Mouse (Mus musculus): ENCODE data around the gene Mctp1. TPM values are rescaled to one million over a fixed set of nuclear protein-coding genes. Genes with fewer than 3 reads are reported as not detected.
"Not testable (repeated sequence)": the region's sequence is repeated elsewhere in the genome, so short reads cannot be mapped to it uniquely, and the experiment has no call there.

The Mctp1 gene
- total RNA-seq, 2 experiments from 2014 or later: 1.4 to 1.7 TPM

DNA sequence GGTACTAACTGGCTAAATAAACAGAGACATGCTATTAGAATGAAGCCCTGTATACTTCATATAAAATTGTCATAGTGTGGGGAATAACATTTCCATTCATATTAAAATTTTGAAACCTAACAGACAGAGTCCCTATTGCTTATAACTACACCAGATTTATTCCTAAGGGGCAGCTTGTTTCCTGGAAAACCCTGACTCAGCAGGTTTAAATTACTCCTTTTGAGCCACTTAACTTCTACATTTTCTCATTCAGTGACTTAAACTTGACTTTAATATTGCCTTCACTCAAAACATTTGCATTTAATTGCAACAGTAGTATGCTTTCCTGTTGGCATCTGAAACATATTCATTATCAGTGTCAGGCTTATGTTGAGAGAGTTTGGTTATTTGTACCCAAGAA, 583.3 kb downstream of the Mctp1 start:
- no peak for DNase-seq

DNA sequence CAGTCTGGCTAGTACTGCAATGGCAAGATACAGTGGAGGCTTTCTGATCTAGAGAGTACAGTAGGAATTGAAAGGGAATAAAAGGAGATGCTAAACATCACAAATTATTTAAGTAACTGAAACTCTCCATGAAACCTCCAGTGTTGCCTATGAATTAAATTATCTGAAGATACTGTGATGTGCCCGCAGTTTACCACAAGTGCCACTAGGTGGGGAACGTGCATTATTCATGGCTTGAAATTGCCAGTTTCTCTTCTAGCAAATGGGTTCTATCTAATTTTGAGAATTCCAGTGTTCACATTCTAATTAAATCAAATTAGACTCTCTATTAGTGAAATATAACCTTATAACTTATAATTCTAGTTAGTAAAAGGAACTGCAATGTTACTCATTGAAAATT, 585.1 kb downstream of the Mctp1 start:
- peak; percentile 7 to 34 for DNase-seq

DNA sequence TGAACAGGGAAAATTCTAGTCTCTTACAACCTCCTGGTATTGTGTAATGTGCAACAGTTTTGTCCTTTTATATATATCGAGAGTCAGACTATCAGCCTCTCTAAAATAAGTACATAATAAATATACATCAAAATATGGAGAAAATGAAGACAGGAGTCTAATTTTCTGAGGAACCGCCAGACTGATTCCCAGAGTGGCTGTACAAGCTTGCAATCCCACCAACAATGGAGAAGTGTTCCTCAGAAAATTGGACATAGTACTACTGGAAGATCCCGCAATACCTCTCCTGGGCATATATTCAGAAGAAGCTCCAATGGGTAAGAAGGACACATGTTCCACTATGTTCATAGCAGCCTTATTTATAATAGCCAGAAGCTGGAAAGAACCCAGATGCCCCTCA, 586.7 kb downstream of the Mctp1 start:
- DNase-seq: not testable (repeated sequence)

DNA sequence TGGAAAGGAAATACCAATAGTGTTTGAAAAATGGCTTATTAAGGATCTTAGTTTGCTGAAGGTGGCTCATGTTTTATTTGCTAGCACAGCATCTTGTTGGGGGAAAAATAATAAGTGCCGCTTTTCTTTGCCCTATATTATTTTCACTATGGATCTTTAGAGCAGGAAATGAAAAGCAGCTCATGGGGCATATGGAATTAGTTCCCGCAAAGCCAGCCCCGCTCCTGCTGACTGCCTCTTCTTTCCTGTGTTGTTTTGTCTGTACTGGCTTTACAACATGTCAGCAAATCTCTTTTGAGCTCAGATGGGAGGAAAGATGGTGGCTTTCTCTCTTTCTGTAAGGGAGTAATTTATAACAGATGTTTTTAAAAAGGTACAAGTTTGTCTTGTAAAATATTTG, 618.3 kb downstream of the Mctp1 start:
- no peak for DNase-seq

DNA sequence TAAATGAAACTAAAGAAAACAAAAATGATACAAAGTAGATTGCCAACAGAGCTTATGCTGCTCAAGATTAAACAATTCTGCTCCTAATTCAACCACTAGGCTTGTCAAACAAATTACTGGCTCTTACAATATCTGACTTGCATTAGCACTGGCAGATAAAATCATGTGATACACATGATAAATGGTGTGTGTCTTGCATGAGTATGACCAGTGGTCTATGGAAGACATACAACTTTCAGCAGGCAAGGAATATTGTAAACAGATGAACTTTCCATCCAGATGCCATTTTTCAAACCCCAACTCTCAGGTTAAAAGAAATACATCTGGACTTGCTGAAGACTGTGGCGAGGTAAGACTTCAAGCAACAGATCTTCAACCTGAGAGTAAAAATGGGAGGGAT, 619.3 kb downstream of the Mctp1 start:
- DNase-seq: no peak

DNA sequence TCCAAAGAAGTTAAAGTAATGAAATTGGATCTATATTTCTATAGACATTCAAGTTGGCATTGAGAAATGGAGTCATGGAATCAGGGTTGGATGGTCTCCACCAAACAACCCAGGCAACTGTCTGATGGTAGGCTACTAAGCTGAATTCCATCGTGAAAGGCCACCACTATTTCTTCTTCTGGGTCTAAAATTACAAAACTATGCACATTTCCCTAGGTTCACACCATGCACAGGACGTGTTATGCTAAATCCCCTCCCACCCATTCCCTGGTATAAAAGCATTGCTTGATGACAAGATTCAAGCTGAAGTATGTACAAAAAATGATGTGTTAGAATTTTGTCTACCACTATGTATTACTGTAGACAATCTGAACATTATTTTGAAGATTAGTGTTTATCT, 634.5 kb downstream of the Mctp1 start:
- no peak for DNase-seq

DNA sequence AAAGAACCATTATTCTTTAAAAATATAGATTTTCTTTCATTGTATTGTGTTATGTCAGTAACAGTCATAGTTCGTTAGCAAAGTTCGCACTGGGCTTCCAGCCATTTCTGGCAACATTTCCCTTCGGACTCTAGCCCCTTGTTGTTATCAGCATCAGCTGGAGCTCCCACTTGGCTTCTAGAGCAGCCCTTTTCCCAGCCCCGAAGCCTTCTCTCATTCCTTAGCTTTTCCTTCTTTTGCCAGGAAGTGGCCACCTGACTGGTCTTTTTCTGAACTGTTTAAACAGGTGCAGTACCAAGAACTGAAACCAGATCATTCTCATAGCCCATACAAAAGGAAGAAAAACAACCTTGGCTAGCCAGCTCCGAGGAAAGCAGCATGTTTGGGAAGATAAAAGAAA, 645.3 kb downstream of the Mctp1 start:
- DNase-seq: no peak

DNA sequence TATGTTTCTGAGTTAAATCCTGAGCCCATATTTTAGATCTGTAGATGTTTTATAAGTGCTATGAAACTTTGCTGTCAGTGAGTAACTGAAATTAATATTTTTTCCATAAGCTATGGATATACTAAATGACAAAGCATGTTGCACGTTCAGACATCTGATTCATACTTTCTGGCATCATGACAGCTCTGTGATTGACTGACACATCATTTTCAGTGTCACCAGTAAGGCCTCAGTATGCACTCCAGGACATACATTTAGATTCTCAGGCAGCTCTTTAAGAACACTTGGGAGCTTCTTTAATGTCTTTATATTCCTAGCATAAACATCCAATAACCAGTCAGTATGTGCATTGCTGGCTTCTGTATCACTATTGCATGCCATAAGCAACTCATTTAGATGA, 659.0 kb downstream of the Mctp1 start:
- no peak for DNase-seq

DNA sequence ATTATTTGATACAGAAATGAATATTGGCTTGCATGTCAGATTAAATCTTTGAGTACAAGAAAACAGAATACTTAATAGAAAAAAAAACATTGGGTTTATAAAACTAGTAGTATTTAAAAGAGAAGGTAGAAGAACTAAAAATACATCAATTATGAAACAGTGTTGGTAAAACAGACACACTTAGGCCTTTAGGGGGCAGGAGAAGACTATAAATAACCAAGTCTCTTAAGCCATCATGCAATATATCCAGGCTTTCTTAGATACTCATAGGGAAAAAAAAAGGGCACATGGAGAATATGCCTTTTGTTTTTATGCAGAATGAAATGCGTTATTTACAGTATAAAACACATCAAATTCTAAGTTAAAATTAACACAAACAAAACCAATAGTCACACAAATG, 661.0 kb downstream of the Mctp1 start:
- DNase-seq: no peak

DNA sequence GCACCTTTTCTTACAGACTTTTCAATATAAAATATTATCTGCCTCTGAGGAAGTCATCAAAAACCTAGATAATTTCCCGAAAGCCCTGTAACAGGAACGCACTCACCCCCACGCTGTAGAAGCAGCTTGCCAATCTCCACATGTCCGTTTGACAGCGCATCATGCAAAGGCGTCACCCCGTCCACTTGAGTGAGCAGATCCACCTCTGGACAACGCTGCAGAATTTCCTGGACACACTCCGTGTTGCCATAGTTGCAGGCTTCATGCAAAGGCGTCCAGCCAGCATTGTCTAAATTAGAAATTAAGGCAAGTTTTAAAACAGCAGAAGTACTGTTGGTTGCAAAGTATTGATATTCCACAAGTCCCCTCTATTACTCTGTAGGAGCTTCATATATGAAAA, 662.1 kb downstream of the Mctp1 start:
- no peak for DNase-seq

DNA sequence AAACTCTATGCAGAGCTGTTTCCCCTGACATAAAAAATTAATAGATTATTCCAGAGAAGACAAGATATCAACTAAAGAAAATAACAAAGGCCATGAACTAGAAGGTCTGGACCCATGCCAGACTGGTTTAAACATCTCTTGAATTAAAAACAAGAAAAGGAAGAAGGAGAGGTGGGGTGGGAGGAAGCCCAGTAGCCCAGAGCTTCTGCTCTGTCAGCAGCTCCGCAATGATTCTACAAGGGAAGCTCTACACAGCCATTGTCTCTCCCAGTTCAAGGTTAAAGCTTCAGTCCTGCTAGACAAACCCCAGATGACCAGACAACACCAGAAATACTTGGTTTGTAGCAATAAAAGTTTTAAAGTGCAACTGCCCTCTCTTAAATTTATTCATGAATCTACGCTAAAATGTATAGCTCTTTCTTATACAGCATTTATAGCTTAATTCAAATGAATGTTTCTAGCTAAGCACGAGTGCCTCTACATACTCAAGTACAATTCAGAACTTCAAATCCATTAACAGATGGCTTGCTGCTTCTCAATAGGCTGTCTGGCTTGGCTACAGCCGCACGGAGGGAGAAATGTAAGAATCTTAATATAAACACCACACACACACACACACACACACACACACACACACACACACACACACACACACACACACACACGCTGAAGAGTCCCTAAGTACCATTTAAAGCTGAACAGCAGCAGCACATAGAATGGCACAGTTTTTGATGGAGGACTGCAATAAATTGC, 663.0 kb downstream of the Mctp1 start:
- DNase-seq: peak in 1 of 2 experiments; percentile 22

DNA sequence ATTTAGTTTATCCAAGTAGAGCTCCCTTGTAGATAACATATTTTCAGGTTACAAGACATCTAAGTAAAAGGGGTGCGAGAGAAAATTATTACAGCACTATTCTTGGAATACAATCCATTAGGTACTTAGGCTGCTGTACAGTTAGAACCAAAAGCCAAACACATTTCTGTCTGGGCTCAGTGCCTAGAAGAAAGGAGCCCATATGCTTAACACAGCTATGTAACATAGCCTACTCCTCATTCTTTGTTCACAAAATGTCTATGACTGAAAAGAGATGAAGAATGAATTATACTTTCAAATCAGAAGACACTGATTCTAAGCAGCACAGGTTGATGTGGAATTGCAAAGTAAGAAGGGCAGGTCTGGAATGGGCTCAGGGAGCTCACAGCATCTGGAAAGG, 664.1 kb downstream of the Mctp1 start:
- no peak for DNase-seq

DNA sequence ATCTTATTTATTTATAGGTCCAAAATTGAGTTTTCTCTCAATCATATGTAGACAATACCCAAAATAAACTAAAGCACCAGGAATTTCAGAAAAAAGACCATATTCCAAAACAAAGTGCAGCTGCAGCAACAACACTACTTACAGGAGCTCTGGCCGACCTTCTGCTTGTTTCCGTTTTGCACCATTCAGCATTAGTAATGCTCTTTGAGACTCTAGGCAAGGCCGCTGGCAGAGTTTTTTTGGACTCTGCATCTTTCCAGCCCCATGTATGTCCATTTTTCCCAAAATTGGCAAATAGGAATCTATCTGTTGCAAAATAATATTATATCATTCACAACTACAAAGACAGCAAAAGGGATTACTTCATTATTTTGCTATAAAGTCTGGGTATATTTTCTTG, 665.4 kb downstream of the Mctp1 start:
- peak; percentile 41 to 52 for DNase-seq

DNA sequence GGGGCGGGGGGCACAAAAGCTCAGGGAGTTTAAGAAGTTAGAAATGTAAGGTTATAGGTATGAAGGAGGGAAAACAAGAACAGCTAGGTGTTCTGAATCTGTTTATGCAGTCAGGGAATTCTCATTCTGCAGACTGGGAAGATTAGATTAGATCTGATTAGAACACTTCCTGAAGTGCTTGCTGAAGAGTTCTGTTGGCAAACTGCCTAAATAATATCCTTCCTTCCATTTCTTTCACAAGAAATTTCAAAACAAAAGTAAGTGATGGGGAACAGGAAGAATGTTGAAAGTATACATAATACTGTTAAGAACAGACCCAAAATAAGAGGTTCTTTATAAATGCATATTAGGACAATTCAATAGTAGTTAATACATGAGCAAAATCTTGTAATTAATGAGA, 678.9 kb downstream of the Mctp1 start:
- DNase-seq: no peak

DNA sequence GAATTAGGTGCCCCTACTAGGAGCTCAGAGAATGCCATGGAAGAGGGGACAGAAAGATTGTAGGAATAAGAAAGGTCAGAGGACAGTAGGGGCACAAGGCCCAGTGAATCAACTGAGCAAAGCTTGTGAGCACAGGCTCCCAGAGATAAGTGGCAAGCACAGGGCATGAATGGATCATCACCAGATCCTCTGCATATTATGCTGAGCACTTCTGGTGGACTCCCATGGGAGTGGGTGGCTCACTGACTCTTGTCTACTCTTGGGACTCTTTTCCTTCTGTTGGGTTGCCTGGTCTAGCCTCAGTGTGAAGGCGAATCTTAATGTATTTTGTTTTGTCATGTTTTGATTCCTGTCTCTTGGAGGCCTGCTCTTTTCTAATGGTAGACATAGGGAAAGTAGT, 684.5 kb downstream of the Mctp1 start:
- no peak for DNase-seq

DNA sequence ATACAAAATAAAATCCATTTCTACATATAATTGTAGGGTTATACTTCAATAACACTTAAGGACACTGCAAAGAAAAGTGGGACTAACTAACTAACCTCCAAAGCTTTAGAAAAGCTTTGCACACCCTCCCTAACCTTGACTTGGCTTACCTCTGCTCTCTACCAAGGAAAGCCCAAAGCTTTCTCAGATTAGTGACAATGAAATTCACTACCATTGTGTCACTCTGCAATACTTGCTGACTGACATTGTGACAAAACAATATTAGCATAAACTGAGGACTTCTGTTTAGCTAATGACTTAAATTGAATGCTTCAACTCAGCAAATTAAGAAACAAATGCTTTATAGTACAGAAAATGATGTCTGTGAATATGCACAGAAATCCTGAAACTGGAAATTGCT, 687.7 kb downstream of the Mctp1 start:
- no peak for DNase-seq

Other genes with a start within 250 kb of the Mctp1 start
- gene Fam81b, start 79.5 kb upstream of the Mctp1 start, total RNA-seq (2021): not detected